Mouse (Mus musculus) CH12F3 (cell line): Measurements from ENCODE around the gene Itpk1.

Source experiments
- in situ Hi-C: fragments of 300-500 bp; cut with MboI; formaldehyde crosslinking; loops from 2 replicates; pipeline ENCODE4 v1.14.3; 2020; ENCODE audit warnings: low sequenced_read_pairs

Itpk1 gene

GRCm38 (mm10) chr12:102570734-102571133, 134.0 kb downstream of the Itpk1 start:
- in situ Hi-C loops = no loop called here

GRCm38 (mm10) chr12:102570111-102570510, 134.6 kb downstream of the Itpk1 start:
- in situ Hi-C loops = no loop called here

- in situ Hi-C loops = no loop called here
Measured at GRCm38 (mm10) chr12:102568219-102568618, 136.5 kb downstream of the Itpk1 start.

- in situ Hi-C loops = no loop called here
Measured at GRCm38 (mm10) chr12:102566951-102567350, 137.8 kb downstream of the Itpk1 start.

GRCm38 (mm10) chr12:102565086-102565485, 139.6 kb downstream of the Itpk1 start:
- in situ Hi-C loops = no loop called here

GRCm38 (mm10) chr12:102557372-102557771, 147.4 kb downstream of the Itpk1 start:
- in situ Hi-C loops = no loop called here

- in situ Hi-C loops = no loop called here
Measured at GRCm38 (mm10) chr12:102555850-102556249, 148.9 kb downstream of the Itpk1 start.

- in situ Hi-C loops = no loop called here
Measured at GRCm38 (mm10) chr12:102554721-102555516, 149.8 kb downstream of the Itpk1 start, which contains the start of gene Chga. Chga (plus strand) TSS chr12:102554969.

- in situ Hi-C loops = no loop called here
Measured at GRCm38 (mm10) chr12:102553705-102554275, 150.9 kb downstream of the Itpk1 start.

- in situ Hi-C loops = no loop called here
Measured at GRCm38 (mm10) chr12:102552001-102552400, 152.7 kb downstream of the Itpk1 start.

GRCm38 (mm10) chr12:102551186-102551585, 153.5 kb downstream of the Itpk1 start:
- in situ Hi-C loops = no loop called here

GRCm38 (mm10) chr12:102550529-102550928, 154.2 kb downstream of the Itpk1 start:
- in situ Hi-C loops = no loop called here

- in situ Hi-C loops = no loop called here
Measured at GRCm38 (mm10) chr12:102545122-102545521, 159.6 kb downstream of the Itpk1 start.

- in situ Hi-C loops = no loop called here
Measured at GRCm38 (mm10) chr12:102541168-102541567, 163.6 kb downstream of the Itpk1 start.

- in situ Hi-C loops = no loop called here
Measured at GRCm38 (mm10) chr12:102540278-102540677, 164.5 kb downstream of the Itpk1 start.

- in situ Hi-C loops = no loop called here
Measured at GRCm38 (mm10) chr12:102535796-102536195, 168.9 kb downstream of the Itpk1 start.

- in situ Hi-C loops = no loop called here
Measured at GRCm38 (mm10) chr12:102527989-102528388, 176.7 kb downstream of the Itpk1 start.

GRCm38 (mm10) chr12:102524760-102525159, 180.0 kb downstream of the Itpk1 start:
- in situ Hi-C loops = no loop called here

- in situ Hi-C loops = no loop called here
Measured at GRCm38 (mm10) chr12:102524216-102524615, 180.5 kb downstream of the Itpk1 start.

GRCm38 (mm10) chr12:102521777-102522319, 182.9 kb downstream of the Itpk1 start:
- in situ Hi-C loops = no loop called here

- in situ Hi-C loops = no loop called here
Measured at GRCm38 (mm10) chr12:102519929-102520720, 184.6 kb downstream of the Itpk1 start.
